Mouse (Mus musculus): Measurements from ENCODE around the gene 5031410I06Rik. TPM values are rescaled to one million over a fixed set of nuclear protein-coding genes. Genes with fewer than 3 reads are reported as not detected.

5031410I06Rik gene
- 0.15 TPM in 1 of 2 replicates, not detected in the other for polyA plus RNA-seq (2015; fragmentation: Nextera tagmentation; extraction: Ambion mirVana)

DNA sequence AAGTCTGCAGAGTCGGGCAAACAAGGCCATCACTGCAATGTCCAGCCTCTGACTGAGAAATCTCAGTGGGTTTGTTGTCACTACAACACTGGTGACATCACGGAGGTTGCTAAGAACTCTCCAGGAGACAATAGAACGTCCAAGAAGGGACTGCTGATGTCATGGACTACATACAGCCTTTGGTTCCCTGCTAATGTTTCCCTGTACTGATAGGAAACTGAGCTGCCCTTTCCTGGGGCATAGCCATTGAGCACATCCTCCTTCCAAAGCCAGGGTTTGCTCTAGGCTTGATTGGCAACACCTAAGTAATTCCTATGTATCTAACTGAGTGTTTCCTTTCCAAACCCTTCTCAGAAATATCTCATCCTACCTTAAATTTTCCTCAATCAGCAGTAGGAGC is at the start of gene 5031410I06Rik:
Gene 5031410I06Rik (minus strand): TSS at position 101 of the 400 bp plus-strand sequence.

DNA sequence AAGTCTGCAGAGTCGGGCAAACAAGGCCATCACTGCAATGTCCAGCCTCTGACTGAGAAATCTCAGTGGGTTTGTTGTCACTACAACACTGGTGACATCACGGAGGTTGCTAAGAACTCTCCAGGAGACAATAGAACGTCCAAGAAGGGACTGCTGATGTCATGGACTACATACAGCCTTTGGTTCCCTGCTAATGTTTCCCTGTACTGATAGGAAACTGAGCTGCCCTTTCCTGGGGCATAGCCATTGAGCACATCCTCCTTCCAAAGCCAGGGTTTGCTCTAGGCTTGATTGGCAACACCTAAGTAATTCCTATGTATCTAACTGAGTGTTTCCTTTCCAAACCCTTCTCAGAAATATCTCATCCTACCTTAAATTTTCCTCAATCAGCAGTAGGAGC is 16.2 kb upstream of the 5031410I06Rik start, which contains the start of gene Gm10220:
Gene Gm10220 (minus strand): TSS at position 101 of the 400 bp plus-strand sequence.

GRCm38 (mm10) chr5:26089191-26089590 is 16.0 kb downstream of the 5031410I06Rik start, which contains the start of gene Gm10471:
Gene Gm10471 (minus strand): TSS chr5:26089291.

DNA sequence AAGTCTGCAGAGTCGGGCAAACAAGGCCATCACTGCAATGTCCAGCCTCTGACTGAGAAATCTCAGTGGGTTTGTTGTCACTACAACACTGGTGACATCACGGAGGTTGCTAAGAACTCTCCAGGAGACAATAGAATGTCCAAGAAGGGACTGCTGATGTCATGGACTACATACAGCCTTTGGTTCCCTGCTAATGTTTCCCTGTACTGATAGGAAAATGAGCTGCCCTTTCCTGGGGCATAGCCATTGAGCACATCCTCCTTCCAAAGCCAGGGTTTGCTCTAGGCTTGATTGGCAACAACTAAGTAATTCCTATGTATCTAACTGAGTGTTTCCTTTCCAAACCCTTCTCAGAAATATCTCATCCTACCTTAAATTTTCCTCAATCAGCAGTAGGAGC is 46.7 kb downstream of the 5031410I06Rik start, which contains the start of gene Gm7347:
Gene Gm7347 (minus strand): TSS at position 101 of the 400 bp plus-strand sequence.

Other genes starting within 250 kb of the 5031410I06Rik start
- gene Gm21663, start 163.0 kb downstream of the 5031410I06Rik start, polyA plus RNA-seq (2015; fragmentation: Nextera tagmentation; extraction: Ambion mirVana): 0.17 TPM in 2 replicates
- gene Gm21671, start 150.9 kb downstream of the 5031410I06Rik start, polyA plus RNA-seq (2015; fragmentation: Nextera tagmentation; extraction: Ambion mirVana): 0.45 and 0.47 TPM in 2 replicates
- gene Gm21680, start 132.7 kb downstream of the 5031410I06Rik start, polyA plus RNA-seq (2015; fragmentation: Nextera tagmentation; extraction: Ambion mirVana): 0.26 and 0.36 TPM in 2 replicates
- 0.52 and 0.59 TPM in 2 replicates for gene Gm21698, start 116.7 kb downstream of the 5031410I06Rik start, polyA plus RNA-seq (2015; fragmentation: Nextera tagmentation; extraction: Ambion mirVana)
- 0.48 and 0.70 TPM in 2 replicates for gene Gm1979, start 100.6 kb downstream of the 5031410I06Rik start, polyA plus RNA-seq (2015; fragmentation: Nextera tagmentation; extraction: Ambion mirVana)
- gene Gm5862, start 82.4 kb downstream of the 5031410I06Rik start, polyA plus RNA-seq (2015; fragmentation: Nextera tagmentation; extraction: Ambion mirVana): 0.12 and 0.19 TPM in 2 replicates
- 0.26 and 0.34 TPM in 2 replicates for gene Speer4a, start 65.8 kb downstream of the 5031410I06Rik start, polyA plus RNA-seq (2015; fragmentation: Nextera tagmentation; extraction: Ambion mirVana)
- gene Gm7347, start 46.8 kb downstream of the 5031410I06Rik start, polyA plus RNA-seq (2015; fragmentation: Nextera tagmentation; extraction: Ambion mirVana): 0.37 and 0.55 TPM in 2 replicates
- 0.25 TPM in 2 replicates for gene Gm10471, start 16.1 kb downstream of the 5031410I06Rik start, polyA plus RNA-seq (2015; fragmentation: Nextera tagmentation; extraction: Ambion mirVana)
- not detected in 2 replicates for gene Gm10220, start 16.1 kb upstream of the 5031410I06Rik start, polyA plus RNA-seq (2015; fragmentation: Nextera tagmentation; extraction: Ambion mirVana)
- 0.49 and 0.79 TPM in 2 replicates for gene Gm7361, start 152.3 kb upstream of the 5031410I06Rik start, polyA plus RNA-seq (2015; fragmentation: Nextera tagmentation; extraction: Ambion mirVana)

Measured in neural tube, postnatal 0 days (tissue).